Mouse (Mus musculus) gastrocnemius, postnatal 25 days (tissue): ENCODE data around the gene 1600015I10Rik. TPM values are rescaled to one million over a fixed set of nuclear protein-coding genes. Genes with fewer than 3 reads are reported as not detected.

Source experiments
- DNase-seq: peaks from one replicate; pipeline ENCODE4 v3.0.0; 2022
- total RNA-seq, 2 experiments: library from RNA; stranded (reverse); gene quantifications; 1 replicate in 1 of 2; 2 replicates in 1 of 2; pipeline ENCODE4 v1.2.3; 2021

1600015I10Rik gene
- total RNA-seq, 2 experiments from 2014 or later = not detected

DNA sequence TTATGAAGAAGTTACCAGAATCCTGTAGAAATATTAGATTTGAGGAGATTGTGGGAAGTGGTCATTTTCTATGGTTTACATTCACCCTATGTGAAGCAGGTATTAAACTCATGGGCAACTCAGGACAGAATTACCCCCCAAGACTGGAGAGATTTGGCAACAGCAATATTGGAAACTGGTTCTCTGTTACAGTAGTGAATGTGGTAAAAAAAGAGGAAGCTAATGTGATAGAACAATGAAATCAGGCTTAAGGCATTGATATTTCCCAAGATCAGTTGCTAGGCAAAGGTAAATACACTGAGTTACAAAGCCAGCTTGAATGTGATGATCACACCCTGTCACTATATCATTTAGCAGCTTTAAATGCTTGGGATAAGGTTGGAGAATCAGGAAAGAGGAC is 38.2 kb downstream of the 1600015I10Rik start:
- no peak for DNase-seq

DNA sequence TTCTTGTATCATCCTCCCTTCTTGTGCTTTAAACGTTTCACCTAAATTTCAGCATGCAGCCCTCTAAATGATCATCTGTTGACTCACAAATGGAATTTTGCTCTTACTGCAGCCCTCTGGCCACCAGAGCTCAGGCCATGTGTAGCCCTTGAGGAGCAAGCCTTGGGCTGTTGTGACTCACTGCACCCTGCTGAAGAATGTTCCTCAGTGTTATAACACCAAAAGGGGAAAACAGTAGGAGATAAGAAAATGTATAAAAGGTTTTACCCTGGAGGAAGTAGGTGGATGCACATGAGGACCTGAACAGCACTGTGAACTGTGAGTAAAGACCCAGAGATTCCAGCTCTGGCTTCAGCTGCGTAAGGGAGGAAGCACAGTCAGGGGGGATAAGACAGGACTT is 45.0 kb downstream of the 1600015I10Rik start, which contains the start of gene Doxl2:
Doxl2 (plus strand) TSS at position 301 of the 400 bp plus-strand sequence.
- no peak for DNase-seq

DNA sequence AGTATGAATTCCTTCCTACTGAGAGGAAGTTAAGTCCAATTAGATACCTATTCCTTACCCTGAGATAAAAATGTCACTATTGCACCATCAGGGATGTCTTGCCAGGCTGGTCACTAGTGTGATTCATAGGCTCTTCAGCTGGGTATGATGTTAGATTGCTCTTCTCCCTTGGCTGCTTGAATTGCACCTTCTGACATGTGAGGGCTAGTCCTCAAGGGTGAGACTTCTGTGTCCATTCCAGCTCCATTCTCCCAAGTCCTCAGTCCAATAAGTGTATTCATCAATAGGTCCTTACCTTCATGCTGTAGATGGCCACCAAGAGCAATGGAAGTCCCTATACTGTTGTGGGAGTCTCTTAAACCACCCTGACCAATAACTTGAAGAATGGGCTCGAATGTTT is 49.9 kb downstream of the 1600015I10Rik start:
- no peak for DNase-seq

DNA sequence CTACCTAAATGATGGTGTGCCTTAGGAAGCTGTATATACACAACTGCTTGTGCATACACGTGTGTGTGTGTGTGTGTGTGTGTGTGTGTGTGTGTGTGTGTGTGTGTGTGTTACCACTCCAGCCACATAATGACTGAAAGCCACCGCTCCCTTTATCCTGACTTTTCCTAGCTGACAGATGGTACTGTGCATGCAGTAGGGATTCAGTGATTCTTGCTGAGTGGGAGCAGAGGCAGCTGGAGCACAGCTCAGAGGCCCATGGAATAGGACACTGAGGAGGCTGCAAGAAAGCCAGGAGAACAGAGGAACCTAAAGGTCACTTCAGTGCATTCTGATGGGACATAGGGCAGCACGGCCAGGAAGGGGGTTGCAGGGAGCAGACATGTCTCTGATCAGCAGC is 52.6 kb downstream of the 1600015I10Rik start:
- no peak for DNase-seq

Other genes starting within 250 kb of the 1600015I10Rik start
- gene Gimap4, start 245.3 kb upstream of the 1600015I10Rik start, total RNA-seq = 1 to 10 TPM; 5.1 to 7.7 TPM
- 10 to 100 TPM; 10.7 to 11.5 TPM for gene Gimap6, start 221.7 kb upstream of the 1600015I10Rik start, total RNA-seq
- not detected for gene Gm28053, start 211.3 kb upstream of the 1600015I10Rik start, total RNA-seq
- not detected for gene Gimap7, start 211.3 kb upstream of the 1600015I10Rik start, total RNA-seq
- gene Gimap1, start 190.8 kb upstream of the 1600015I10Rik start, total RNA-seq = 1 to 10 TPM; 2.5 to 5.0 TPM
- gene Gimap5, start 183.7 kb upstream of the 1600015I10Rik start, total RNA-seq = 1 to 10 TPM; 1.6 to 3.3 TPM
- gene Gimap3, start 159.0 kb upstream of the 1600015I10Rik start, total RNA-seq = under 1 TPM in 1 of 2 experiments, not detected in 1; 0.32 TPM
- 1 to 10 TPM; 4.3 to 4.9 TPM for gene Tmem176a, start 89.0 kb upstream of the 1600015I10Rik start, total RNA-seq
- 10 to 100 TPM; 11.4 to 15.2 TPM for gene Tmem176b, start 88.4 kb upstream of the 1600015I10Rik start, total RNA-seq
- gene Aoc1, start 57.0 kb upstream of the 1600015I10Rik start, total RNA-seq = not detected
- not detected for gene Doxl2, start 45.1 kb downstream of the 1600015I10Rik start, total RNA-seq
- gene Svs1, start 57.0 kb downstream of the 1600015I10Rik start, total RNA-seq = not detected
- gene Gpnmb, start 106.7 kb downstream of the 1600015I10Rik start, total RNA-seq = under 1 TPM; 0.87 to 0.96 TPM
- 10 to 100 TPM; 41.5 to 44.0 TPM for gene Malsu1, start 143.9 kb downstream of the 1600015I10Rik start, total RNA-seq